8 mouse cellular contexts compared by ENCODE assay signal in genomic region chr7:16921881-16922335, GRCm38 (mm10). TPM values are rescaled to one million over a fixed set of nuclear protein-coding genes. Genes with fewer than 3 reads are reported as not detected.
DNase-seq lines count a peak whose midpoint lies in the region; ATAC-seq and TF ChIP-seq lines count a peak whose summit lies in the region.

No protein-coding gene starts in this region.

- peak overlapping the region; percentile 66 for H3K4me2 ChIP-seq in lung, embryonic 15.5 days
- peak overlapping the region; percentile 85 for H3K4me2 ChIP-seq in forebrain, embryonic 15.5 days (replicated peaks)

- H3K27me3 ChIP-seq in lung, embryonic 15.5 days: no peaks in the 10 kb centered on the region
- H3K27me3 ChIP-seq in forebrain, embryonic 15.5 days: no peaks in the 10 kb centered on the region

- H3K9ac ChIP-seq in lung, embryonic 15.5 days: peak overlapping the region; percentile 99
- peak overlapping the region; percentile 92 for H3K9ac ChIP-seq in forebrain, embryonic 15.5 days (replicated peaks)

- no peak for DNase-seq in lung, postnatal 25 days (ENCODE audit: low spot score)
- DNase-seq in kidney, postnatal 36 days: peak; percentile 74 to 77
- no peak for DNase-seq in thymus, postnatal 10 days (ENCODE audit: low spot score in 2 of 2)
- DNase-seq in layer of hippocampus, adult 9-11 months: no peak
- no peak for DNase-seq in embryo, embryonic 11 days

- peaks cover 34% of the 10 kb centered on the region for H3K36me3 ChIP-seq in lung, embryonic 15.5 days
- H3K36me3 ChIP-seq in forebrain, embryonic 15.5 days: peaks cover 24% of the 10 kb centered on the region

- 18% methylated on average over 6 of the region's 6 CpGs for WGBS in lung, embryonic 15.5 days
- 26% methylated on average over 6 of the region's 6 CpGs for WGBS in forebrain, embryonic 15.5 days
- 6% methylated on average over 6 of the region's 6 CpGs for WGBS in olfactory bulb, adult 2 months

- no peak for ATAC-seq in lung, embryonic 15.5 days (ENCODE audit: borderline replicate concordance, extremely low read depth, low FRiP score, low TSS enrichment)
- no peak for ATAC-seq in forebrain, embryonic 15.5 days (replicated peaks)

- peak overlapping the region; percentile 49; the same call in 1 of the 2 replicates for H3K27ac ChIP-seq in lung, embryonic 15.5 days
- H3K27ac ChIP-seq in forebrain, embryonic 15.5 days (replicated peaks): peak overlapping the region; percentile 99
- H3K27ac ChIP-seq in olfactory bulb, adult 2 months (ENCODE audit: insufficient read depth, low read depth, low read length): peak overlapping the region; percentile 52

- TF ChIP-seq POLR2A in olfactory bulb, adult 2 months (IDR thresholded peaks at IDR 0.05; ENCODE audit: insufficient read depth, low read depth, low read length): no peak

- H3K4me1 ChIP-seq in lung, embryonic 15.5 days: peaks cover 49% of the 10 kb centered on the region
- H3K4me1 ChIP-seq in forebrain, embryonic 15.5 days: peaks cover 46% of the 10 kb centered on the region
- peaks cover 57% of the 10 kb centered on the region for H3K4me1 ChIP-seq in olfactory bulb, adult 2 months (ENCODE audit: control insufficient read depth, insufficient read depth, low read length)

- TF ChIP-seq CTCF in olfactory bulb, adult 2 months (IDR thresholded peaks at IDR 0.05; ENCODE audit: insufficient read depth, low read depth, low read length): no peak

- peak overlapping the region; percentile 92 for H3K4me3 ChIP-seq in lung, embryonic 15.5 days
- peak overlapping the region; percentile 58 for H3K4me3 ChIP-seq in forebrain, embryonic 15.5 days
- H3K4me3 ChIP-seq in olfactory bulb, adult 2 months (ENCODE audit: insufficient read depth, low read depth, low read length): peak overlapping the region; percentile 89

- no peaks in the 10 kb centered on the region for H3K9me3 ChIP-seq in lung, embryonic 15.5 days
- H3K9me3 ChIP-seq in forebrain, embryonic 15.5 days: no peaks in the 10 kb centered on the region

RNA-seq across cellular contexts. Expression of gene Calm3, which starts 2.0 kb away (rescaled TPM):
- polyA plus RNA-seq in lung, embryonic 15.5 days (2015; fragmentation: Nextera tagmentation; extraction: Ambion mirVana): 101 and 104 TPM in 2 replicates
- polyA plus RNA-seq in forebrain, embryonic 15.5 days (2015; fragmentation: Nextera tagmentation; extraction: Ambion mirVana): 291 and 305 TPM in 2 replicates
- polyA plus RNA-seq in olfactory bulb, adult 2 months (2012; ENCODE audit: insufficient read depth, insufficient read length, low replicate concordance, missing spikeins): 1,020 and 1,388 TPM in 2 replicates

RNA-seq across cellular contexts. Expression of gene Ptgir, which starts 15.6 kb away (rescaled TPM):
- 2.0 and 2.4 TPM in 2 replicates for polyA plus RNA-seq in lung, embryonic 15.5 days (2015; fragmentation: Nextera tagmentation; extraction: Ambion mirVana)
- polyA plus RNA-seq in forebrain, embryonic 15.5 days (2015; fragmentation: Nextera tagmentation; extraction: Ambion mirVana): 0.13 and 0.29 TPM in 2 replicates
- not detected in 2 replicates for polyA plus RNA-seq in olfactory bulb, adult 2 months (2012; ENCODE audit: insufficient read depth, insufficient read length, low replicate concordance, missing spikeins)

RNA-seq across cellular contexts. Expression of gene Pnmal2, which starts 22.6 kb away (rescaled TPM):
- polyA plus RNA-seq in lung, embryonic 15.5 days (2015; fragmentation: Nextera tagmentation; extraction: Ambion mirVana): 6.2 and 6.6 TPM in 2 replicates
- polyA plus RNA-seq in forebrain, embryonic 15.5 days (2015; fragmentation: Nextera tagmentation; extraction: Ambion mirVana): 87.4 and 102 TPM in 2 replicates
- not detected in 2 replicates for polyA plus RNA-seq in olfactory bulb, adult 2 months (2012; ENCODE audit: insufficient read depth, insufficient read length, low replicate concordance, missing spikeins)

RNA-seq across cellular contexts. Expression of gene Gng8, which starts 30.3 kb away (rescaled TPM):
- polyA plus RNA-seq in lung, embryonic 15.5 days (2015; fragmentation: Nextera tagmentation; extraction: Ambion mirVana): 11.2 and 12.0 TPM in 2 replicates
- 4.4 TPM in 2 replicates for polyA plus RNA-seq in forebrain, embryonic 15.5 days (2015; fragmentation: Nextera tagmentation; extraction: Ambion mirVana)
- not detected in 2 replicates for polyA plus RNA-seq in olfactory bulb, adult 2 months (2012; ENCODE audit: insufficient read depth, insufficient read length, low replicate concordance, missing spikeins)

RNA-seq across cellular contexts. Expression of gene Pnmal1, which starts 37.6 kb away (rescaled TPM):
- polyA plus RNA-seq in lung, embryonic 15.5 days (2015; fragmentation: Nextera tagmentation; extraction: Ambion mirVana): 0.11 and 0.36 TPM in 2 replicates
- polyA plus RNA-seq in forebrain, embryonic 15.5 days (2015; fragmentation: Nextera tagmentation; extraction: Ambion mirVana): 47.9 and 53.1 TPM in 2 replicates
- polyA plus RNA-seq in olfactory bulb, adult 2 months (2012; ENCODE audit: insufficient read depth, insufficient read length, low replicate concordance, missing spikeins): not detected in 2 replicates

Comparison
In these comparisons a context has a peak if more than half of its experiments do, and no peak if none do; other contexts are left out.
1. H3K27ac ChIP-seq: peak in every context shown above with its lines; median percentile 99 in forebrain, embryonic 15.5 days; 52 in olfactory bulb, adult 2 months; 49 in lung, embryonic 15.5 days.
2. DNase-seq: peak in kidney, postnatal 36 days (2 of 2); none in lung, postnatal 25 days (single experiment), thymus, postnatal 10 days (0 of 2), layer of hippocampus, adult 9-11 months (single experiment) and embryo, embryonic 11 days (single experiment).
3. Peak in every context shown above with its lines, with median percentiles within 50 percentile points of each other: H3K4me3 ChIP-seq.